Mouse (Mus musculus): Measurements from ENCODE around the gene Sltm. TPM values are rescaled to one million over a fixed set of nuclear protein-coding genes. Genes with fewer than 3 reads are reported as not detected.
"Not testable (repeated sequence)": the region's sequence is repeated elsewhere in the genome, so short reads cannot be mapped to it uniquely, and the experiment has no call there.

The Sltm gene
- polyA plus RNA-seq, 1 experiment from 2014 or later: 67.8 TPM

DNA sequence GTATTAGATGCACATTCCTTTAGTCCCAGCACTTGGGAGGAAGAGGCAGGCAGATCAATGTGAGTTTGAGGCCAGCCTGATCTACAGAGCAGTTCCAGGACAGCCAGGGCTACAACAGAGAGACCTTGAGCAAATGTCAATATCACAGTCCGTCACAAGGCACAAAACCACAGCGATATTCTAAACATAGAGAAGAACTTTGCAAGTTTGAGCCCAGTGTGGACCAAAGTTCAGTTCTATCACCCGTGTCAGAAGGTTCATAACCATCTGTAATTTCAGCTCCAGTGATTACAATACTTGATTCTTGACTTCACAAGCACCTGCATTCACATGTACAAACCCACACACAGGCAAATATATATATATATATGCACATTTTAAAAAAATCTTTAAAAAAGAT lies 21.9 kb upstream of the Sltm start:
- Histone ChIP-seq H3K27ac (replicated peaks) (no peak overlapping the region), H3K4me2 (no peak overlapping the region), H3K9ac (no peak overlapping the region), H3K27me3 (no peaks in the 10 kb centered on the region), H3K4me3 (no peak overlapping the region), H3K36me3 (no peaks in the 10 kb centered on the region), H3K9me3 (no peaks in the 10 kb centered on the region), H3K4me1 (replicated peaks) (no peaks in the 10 kb centered on the region)
- ATAC-seq (ENCODE audit: low read depth): no peak
- 88% methylated on average over 3 of the region's 3 CpGs for WGBS

DNA sequence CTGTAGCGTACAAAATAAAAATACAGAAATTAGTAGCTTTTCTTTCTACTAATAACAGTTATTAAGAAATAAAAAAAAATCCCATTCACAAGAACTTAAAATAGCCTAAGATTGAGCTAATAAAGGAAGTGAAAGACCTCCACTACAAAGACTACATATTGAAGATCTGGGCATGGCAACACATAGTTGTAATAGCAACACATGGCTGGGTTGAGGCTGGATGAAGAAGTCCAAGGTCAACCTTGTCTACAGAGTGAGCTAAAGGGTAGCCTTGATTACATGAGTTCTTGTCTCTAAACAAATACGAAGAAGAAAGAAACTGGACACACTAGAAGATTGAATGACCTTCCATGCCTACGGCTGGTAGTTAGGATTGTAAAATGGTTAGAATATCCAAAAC lies 18.7 kb upstream of the Sltm start:
- 95% methylated on average over 3 of the region's 3 CpGs for WGBS
- H3K9ac ChIP-seq: no peak overlapping the region
- H3K27me3 ChIP-seq: no peaks in the 10 kb centered on the region
- H3K36me3 ChIP-seq: no peaks in the 10 kb centered on the region
- no peak overlapping the region for H3K27ac ChIP-seq (replicated peaks)
- no peaks in the 10 kb centered on the region for H3K4me1 ChIP-seq (replicated peaks)
- ATAC-seq (ENCODE audit: low read depth): no peak
- no peak overlapping the region for H3K4me2 ChIP-seq
- H3K4me3 ChIP-seq: no peak overlapping the region
- H3K9me3 ChIP-seq: no peaks in the 10 kb centered on the region

DNA sequence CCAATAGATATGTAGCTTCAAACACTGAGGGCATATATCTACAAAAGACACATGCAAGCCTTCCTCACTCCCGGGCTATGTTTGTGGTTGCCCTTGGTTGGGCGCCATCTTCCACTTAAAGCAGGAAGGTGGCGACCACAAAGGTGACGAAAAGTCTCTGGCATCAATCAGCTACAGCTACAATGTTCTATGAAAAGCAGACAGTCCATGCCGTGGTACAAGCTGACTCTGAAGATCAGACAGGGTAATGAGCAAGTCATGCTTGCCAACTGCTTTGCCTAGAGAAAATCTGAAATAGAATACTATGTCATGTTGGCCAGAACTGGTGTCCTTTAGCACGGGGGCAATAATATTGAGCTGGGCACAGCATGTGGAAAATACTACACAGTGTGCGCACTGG lies 18.2 kb upstream of the Sltm start:
- Histone ChIP-seq H3K27me3 (no peaks in the 10 kb centered on the region), H3K9me3 (no peaks in the 10 kb centered on the region), H3K9ac (no peak overlapping the region), H3K4me2 (no peak overlapping the region), H3K36me3 (no peaks in the 10 kb centered on the region), H3K27ac (replicated peaks) (no peak overlapping the region), H3K4me3 (no peak overlapping the region), H3K4me1 (replicated peaks) (no peaks in the 10 kb centered on the region)
- WGBS: 91% methylated on average over 7 of the region's 7 CpGs
- no peak for ATAC-seq (ENCODE audit: low read depth)

DNA sequence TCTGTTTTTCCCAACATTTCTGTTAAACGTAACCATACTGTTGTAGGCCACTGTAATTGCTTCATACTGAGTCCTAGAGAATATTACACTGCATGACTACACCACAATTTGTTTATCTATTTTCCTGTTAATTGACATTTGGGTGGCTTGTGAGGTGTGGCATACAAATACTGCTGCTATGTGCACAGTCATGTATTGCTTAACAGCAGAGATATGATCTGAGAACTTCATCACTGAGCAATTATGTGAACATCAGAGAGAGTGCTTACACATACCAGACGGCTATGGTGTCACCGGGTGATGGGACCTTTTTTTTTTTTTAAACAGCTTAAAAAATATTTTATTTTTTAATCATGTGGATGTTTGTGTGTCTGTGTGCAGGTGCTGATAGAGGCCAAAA lies 9.2 kb upstream of the Sltm start:
- no peaks in the 10 kb centered on the region for H3K36me3 ChIP-seq
- H3K4me1 ChIP-seq (replicated peaks): no peaks in the 10 kb centered on the region
- ATAC-seq (ENCODE audit: low read depth): no peak
- H3K27me3 ChIP-seq: no peaks in the 10 kb centered on the region
- H3K4me2 ChIP-seq: no peak overlapping the region
- no peak overlapping the region for H3K9ac ChIP-seq
- no peak overlapping the region for H3K27ac ChIP-seq (replicated peaks)
- H3K9me3 ChIP-seq: no peaks in the 10 kb centered on the region
- no peak overlapping the region for H3K4me3 ChIP-seq
- 90% methylated on average over 3 of the region's 3 CpGs for WGBS

DNA sequence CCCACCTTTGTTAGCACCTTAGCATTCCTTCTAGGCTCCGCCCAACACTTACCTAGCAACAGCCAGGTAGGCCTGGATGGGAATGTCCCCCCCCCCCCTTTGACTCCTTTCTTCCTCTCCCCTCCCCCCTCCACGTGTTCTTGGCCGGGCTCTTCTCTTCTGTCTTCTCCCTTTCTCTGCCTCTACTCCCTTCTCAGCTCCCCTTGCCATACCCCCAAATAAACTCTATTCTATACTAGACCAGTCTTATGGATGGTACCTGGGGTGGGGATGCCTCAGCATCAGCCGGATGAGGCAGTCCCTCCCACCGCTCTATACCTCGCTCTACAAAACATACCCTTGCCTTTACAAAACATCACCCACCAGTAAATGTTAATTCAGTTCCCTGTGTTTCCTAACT lies 970 bp upstream of the Sltm start:
- Histone ChIP-seq H3K27ac (replicated peaks) (peak overlapping the region; percentile 99; the same call in 1 of the 2 replicates), H3K9me3 (no peaks in the 10 kb centered on the region), H3K4me3 (peak overlapping the region; percentile 84), H3K4me1 (replicated peaks) (peaks cover 22% of the 10 kb centered on the region), H3K9ac (peak overlapping the region; percentile 97), H3K27me3 (no peaks in the 10 kb centered on the region), H3K4me2 (peak overlapping the region; percentile 85), H3K36me3 (no peaks in the 10 kb centered on the region)
- no peak for ATAC-seq (ENCODE audit: low read depth)
- 15% methylated on average over 6 of the region's 6 CpGs for WGBS

DNA sequence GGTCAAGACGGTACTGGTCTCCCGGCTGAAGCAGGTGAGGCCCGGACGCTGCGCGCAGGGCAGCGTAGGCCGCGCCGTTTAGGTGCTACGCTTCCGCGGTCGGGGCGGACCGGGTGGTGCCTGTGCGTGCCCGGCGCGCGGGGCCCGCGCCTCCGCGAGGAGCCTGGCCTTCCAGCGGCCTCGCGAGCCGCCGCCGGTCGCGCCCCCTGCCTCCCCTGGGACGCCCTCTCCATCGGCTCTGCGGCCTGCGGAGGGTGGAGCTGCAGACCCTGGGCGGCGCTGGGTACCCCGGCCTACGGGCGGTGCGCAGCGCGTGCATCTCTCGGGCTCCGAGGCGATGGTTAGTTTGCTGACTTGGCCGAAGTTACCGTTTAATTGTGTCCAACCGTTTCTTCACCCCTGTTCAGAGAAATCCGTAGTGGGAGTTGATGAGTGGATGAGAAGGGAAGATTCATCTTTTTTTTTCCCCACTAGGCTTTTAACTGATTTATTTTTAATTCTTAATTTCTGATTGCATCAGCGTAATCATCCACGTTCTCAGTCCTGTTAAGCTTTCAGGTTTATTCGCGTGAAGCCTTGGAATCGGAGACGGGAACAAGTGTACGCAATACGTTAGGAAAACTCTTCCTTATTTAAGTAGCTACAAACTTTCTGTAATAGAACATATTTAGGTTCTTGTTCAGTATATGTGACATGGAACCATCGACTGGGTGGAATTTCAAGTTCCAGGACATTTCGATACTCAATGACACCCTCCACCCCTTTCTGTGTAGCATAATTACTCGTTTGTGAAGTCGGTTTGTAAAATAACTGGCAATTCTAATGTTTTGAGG lies 710 bp downstream of the Sltm start:
- Histone ChIP-seq H3K4me3 (peak overlapping the region; percentile 84), H3K9ac (peak overlapping the region; percentile 97), H3K36me3 (no peaks in the 10 kb centered on the region), H3K27me3 (no peaks in the 10 kb centered on the region), H3K4me1 (replicated peaks) (peaks cover 38% of the 10 kb centered on the region), H3K27ac (replicated peaks) (peak overlapping the region; percentile 99), H3K9me3 (no peaks in the 10 kb centered on the region), H3K4me2 (peak overlapping the region; percentile 85)
- under 1% methylated on average over 64 of the region's 64 CpGs for WGBS
- peak; percentile 74 for ATAC-seq (ENCODE audit: low read depth)

DNA sequence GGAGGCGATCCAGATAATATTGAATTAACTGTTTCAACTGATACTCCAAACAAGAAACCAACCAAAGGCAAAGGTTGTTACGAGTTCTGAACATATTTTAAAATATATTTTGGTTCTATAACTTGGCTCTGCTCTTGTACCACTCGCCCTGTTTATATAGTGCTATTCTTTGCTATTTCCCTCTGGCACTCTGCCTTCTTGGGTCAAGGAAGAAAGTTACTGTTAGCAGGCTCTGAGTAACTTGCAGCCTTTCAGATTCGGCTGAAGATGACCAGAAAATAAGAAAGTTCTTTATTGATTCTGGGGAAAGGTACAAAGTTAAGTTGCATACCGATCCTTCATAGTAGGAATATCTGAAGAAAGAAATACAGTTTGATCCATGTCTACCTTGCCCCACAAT lies 1.4 kb downstream of the Sltm start:
- ATAC-seq (ENCODE audit: low read depth): no peak
- peak overlapping the region; percentile 97 for H3K9ac ChIP-seq

DNA sequence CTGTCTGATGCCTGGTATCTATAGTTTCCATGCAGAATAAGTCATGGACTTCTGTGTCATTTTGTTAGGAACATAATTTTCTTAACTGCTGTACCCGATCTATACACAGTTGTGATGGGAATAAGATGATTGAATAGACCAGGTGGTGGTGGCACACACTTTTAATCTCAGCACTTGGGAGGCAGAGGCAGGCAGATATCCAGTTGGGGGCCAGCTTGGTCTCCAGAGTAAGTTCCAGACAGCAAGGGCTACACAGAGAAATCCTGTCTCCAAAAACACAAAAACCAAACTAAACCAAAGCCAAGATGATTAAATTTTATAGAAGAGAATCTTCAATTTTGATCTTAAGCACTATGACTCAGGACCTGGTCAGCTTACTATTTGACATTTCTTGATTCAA lies 2.3 kb downstream of the Sltm start:
- H3K4me1 ChIP-seq (replicated peaks): peaks cover 42% of the 10 kb centered on the region
- no peaks in the 10 kb centered on the region for H3K9me3 ChIP-seq
- no peak for ATAC-seq (ENCODE audit: low read depth)
- no peak overlapping the region for H3K9ac ChIP-seq
- H3K4me3 ChIP-seq: no peak overlapping the region
- H3K27ac ChIP-seq (replicated peaks): no peak overlapping the region
- 74% methylated on average over 1 of the region's 1 CpGs for WGBS
- H3K4me2 ChIP-seq: no peak overlapping the region
- no peaks in the 10 kb centered on the region for H3K27me3 ChIP-seq
- no peaks in the 10 kb centered on the region for H3K36me3 ChIP-seq

More for the DNA sequence above, 1.4 kb downstream of the Sltm start:
- Histone ChIP-seq H3K4me1 (replicated peaks) (peaks cover 42% of the 10 kb centered on the region), H3K36me3 (no peaks in the 10 kb centered on the region), H3K4me3 (peak overlapping the region; percentile 84), H3K27ac (replicated peaks) (no peak overlapping the region), H3K4me2 (peak overlapping the region; percentile 85), H3K27me3 (no peaks in the 10 kb centered on the region), H3K9me3 (no peaks in the 10 kb centered on the region)
- 68% methylated on average over 5 of the region's 5 CpGs for WGBS

DNA sequence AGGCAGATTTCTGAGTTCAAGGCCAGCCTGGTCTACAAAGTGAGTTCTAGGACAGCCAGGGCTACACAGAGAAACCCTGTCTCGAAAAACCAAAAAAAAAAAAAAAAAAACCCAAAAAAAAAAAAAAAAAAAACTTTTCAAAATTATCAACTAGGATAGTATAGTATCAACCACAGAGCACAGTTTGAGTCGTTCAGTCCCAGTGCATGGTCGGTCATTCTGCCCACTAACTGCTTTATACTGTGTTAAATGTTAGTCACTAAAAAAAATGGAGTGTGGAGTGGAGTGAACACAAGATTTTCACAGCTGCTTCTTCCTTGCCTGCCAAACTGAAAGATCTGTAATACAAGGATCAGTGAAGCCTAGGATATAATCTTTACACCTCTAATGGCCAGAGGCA lies 4.0 kb downstream of the Sltm start:
- not testable (repeated sequence) for H3K4me2 ChIP-seq; H3K4me3 ChIP-seq; H3K27ac ChIP-seq (replicated peaks); ATAC-seq (ENCODE audit: low read depth); H3K9ac ChIP-seq; H3K9me3 ChIP-seq; H3K27me3 ChIP-seq; H3K36me3 ChIP-seq
- 90% methylated on average over 2 of the region's 3 CpGs for WGBS
- peaks cover 41% of the 10 kb centered on the region for H3K4me1 ChIP-seq (replicated peaks)

DNA sequence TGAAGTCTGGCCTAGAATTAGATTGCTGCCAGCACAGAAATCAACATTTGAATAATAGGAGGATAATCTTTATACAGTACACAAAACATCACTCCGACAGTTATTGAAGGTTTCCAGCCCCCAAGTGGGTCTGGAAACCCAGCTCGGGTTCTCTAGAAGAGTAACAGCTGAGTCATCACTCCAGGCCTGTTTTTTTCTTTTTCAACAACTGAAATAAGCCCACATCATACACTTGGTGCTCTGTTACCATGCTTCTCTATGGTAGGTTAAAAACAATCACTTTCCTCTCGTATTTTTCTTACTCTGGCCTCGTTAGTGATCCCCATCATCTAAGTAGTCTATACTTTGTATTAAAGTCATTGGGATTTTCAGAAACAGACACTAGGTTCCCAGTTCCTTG lies 5.8 kb downstream of the Sltm start:
- peaks cover 18% of the 10 kb centered on the region for H3K36me3 ChIP-seq
- H3K9ac ChIP-seq: no peak overlapping the region
- H3K27me3 ChIP-seq: no peaks in the 10 kb centered on the region
- no peak overlapping the region for H3K4me2 ChIP-seq
- peaks cover 36% of the 10 kb centered on the region for H3K4me1 ChIP-seq (replicated peaks)
- WGBS: 80% methylated on average over 4 of the region's 4 CpGs
- no peaks in the 10 kb centered on the region; the same call in 1 of the 2 replicates for H3K9me3 ChIP-seq
- ATAC-seq (ENCODE audit: low read depth): no peak
- H3K4me3 ChIP-seq: no peak overlapping the region
- 0 out of 2 replicates have a peak overlapping the region, but pooled peaks have one; percentile 14 for H3K27ac ChIP-seq (replicated peaks)

DNA sequence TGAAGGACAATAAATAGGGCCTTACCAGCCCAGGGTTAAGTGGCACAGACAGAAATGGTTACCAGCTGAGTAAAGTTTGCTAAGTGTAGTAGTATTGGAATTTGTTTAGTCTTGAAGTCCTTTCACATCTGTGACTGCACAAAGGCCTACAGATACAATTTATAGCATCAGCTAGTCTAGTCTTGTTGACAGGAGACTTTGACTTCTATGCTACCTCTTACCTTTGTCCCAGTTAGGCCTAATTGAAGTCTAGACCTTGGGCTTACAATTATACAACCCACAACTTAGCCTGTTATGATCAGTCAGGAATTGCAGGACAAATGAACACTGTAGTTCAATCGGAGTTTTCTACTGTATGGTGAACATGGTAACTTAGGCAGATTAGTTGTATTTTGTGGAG lies 9.0 kb downstream of the Sltm start:
- ATAC-seq (ENCODE audit: low read depth): no peak
- peaks cover 4% of the 10 kb centered on the region; the same call in 1 of the 2 replicates for H3K9me3 ChIP-seq
- no peak overlapping the region for H3K4me3 ChIP-seq
- no peaks in the 10 kb centered on the region for H3K27me3 ChIP-seq
- peaks cover 21% of the 10 kb centered on the region for H3K4me1 ChIP-seq (replicated peaks)
- peaks cover 24% of the 10 kb centered on the region for H3K36me3 ChIP-seq
- no peak overlapping the region for H3K9ac ChIP-seq
- H3K4me2 ChIP-seq: no peak overlapping the region
- WGBS: 100% methylated on average over 1 of the region's 1 CpGs
- H3K27ac ChIP-seq (replicated peaks): no peak overlapping the region

DNA sequence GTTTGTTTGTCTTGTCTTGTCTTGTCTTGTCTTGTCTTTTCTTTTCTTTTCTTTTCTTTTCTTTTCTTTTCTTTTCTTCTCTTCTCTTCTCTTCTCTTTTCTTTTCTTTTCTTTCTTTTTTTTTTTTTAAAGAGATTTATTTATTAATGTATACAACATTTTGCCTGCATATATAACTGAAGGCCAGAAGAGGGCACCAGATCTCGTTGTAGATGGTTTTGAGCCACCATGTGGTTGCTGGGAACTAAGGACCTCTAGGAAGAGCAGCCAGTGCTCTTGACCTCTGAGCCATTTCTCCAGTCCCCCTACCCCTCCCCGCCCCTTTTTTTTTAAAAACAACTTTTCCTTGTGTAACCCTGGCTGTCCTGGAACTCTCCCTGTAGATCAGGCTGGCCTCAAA lies 9.7 kb downstream of the Sltm start:
- not testable (repeated sequence) for H3K9me3 ChIP-seq; H3K4me3 ChIP-seq; H3K27ac ChIP-seq (replicated peaks); H3K4me2 ChIP-seq; ATAC-seq (ENCODE audit: low read depth); H3K27me3 ChIP-seq; H3K9ac ChIP-seq
- peaks cover 28% of the 10 kb centered on the region for H3K36me3 ChIP-seq
- peaks cover 14% of the 10 kb centered on the region for H3K4me1 ChIP-seq (replicated peaks)
- 92% methylated on average over 2 of the region's 2 CpGs for WGBS

DNA sequence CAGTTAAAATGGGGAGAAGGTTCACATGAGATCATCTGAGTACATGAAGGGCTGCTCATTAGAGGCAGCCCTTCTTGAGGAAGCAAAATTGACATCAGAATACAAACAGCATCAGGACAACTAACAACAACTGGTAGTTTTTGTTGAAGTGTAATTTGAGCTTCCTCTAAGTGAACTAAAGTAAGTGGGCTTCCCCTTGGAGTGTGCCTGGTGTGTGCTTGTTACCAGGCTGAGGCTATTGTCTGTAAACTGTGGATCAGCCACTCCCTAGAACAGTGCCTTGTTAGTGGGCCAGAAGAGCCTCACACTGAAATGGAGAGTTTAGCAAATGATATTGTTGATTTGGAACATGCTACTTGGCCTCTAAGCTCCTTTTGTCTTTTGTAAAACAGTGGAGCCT lies 12.9 kb downstream of the Sltm start:
- H3K4me2 ChIP-seq: no peak overlapping the region
- peaks cover 32% of the 10 kb centered on the region for H3K36me3 ChIP-seq
- ATAC-seq (ENCODE audit: low read depth): no peak
- H3K27ac ChIP-seq (replicated peaks): no peak overlapping the region
- H3K4me3 ChIP-seq: no peak overlapping the region
- H3K4me1 ChIP-seq (replicated peaks): no peaks in the 10 kb centered on the region
- H3K27me3 ChIP-seq: no peaks in the 10 kb centered on the region
- H3K9me3 ChIP-seq: peaks cover 4% of the 10 kb centered on the region; the same call in 1 of the 2 replicates
- no peak overlapping the region for H3K9ac ChIP-seq

Data from neural tube, embryonic 13.5 days (tissue).